Comparison of ENCODE assay signal across 11 mouse cellular contexts in the genomic region with DNA sequence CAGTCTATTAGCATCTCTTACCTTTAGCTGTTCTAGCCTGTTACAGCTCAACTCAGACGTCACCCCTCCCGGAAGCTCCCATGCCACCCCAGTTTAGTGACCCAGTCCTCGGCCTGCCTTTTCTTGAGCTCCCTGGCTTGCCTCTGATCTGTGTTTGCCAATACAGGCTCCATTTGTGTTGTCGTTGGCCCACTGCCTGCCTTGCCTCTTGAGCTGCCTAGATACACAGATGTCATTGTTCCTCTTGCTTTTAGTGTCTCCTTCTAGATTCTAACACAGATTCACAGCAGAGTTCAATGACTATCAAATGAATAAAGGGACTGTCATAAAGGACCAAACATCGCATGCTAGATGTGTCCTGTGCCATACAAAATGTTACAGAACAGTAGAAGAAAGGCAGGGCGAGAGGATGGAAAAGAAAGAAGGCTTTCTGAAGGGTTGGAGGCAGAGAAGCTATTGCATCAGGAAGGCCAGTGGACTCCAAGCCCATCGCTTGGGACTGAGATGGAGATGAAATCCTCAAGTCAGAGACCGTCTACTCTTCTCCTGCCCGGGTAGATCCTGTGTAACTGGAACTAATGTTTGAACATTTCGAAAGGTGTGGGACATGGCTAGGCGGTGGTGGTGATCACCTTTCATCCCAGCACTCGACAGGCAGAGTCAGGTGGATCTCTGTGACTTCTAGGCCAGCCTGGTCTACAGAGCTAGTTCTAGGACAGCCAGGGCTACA. TPM values are rescaled to one million over a fixed set of nuclear protein-coding genes. Genes with fewer than 3 reads are reported as not detected.
A peak's percentile ranks its signal among the peaks of the same experiment; 100 is the strongest.
DNase-seq lines count a peak whose midpoint lies in the region; ATAC-seq and TF ChIP-seq lines count a peak whose summit lies in the region.
"Had no signal": no experiment of that assay in that cellular context is flagged by ENCODE, and none has a peak within 500 bp of the region (broad histone marks: within the 10 kb centered on the region; RNA-seq: fewer than 3 reads in every experiment).

No protein-coding gene starts in this region.

- no peak overlapping the region for H3K4me3 ChIP-seq in forebrain, embryonic 16.5 days (replicated peaks; ENCODE audit: low read length)
- no peak overlapping the region for H3K4me3 ChIP-seq in forebrain, embryonic 11.5 days (ENCODE audit: low read depth, low read length)
- H3K4me3 ChIP-seq in bone marrow, adult 2 months (replicated peaks; ENCODE audit: control insufficient read depth, low read depth, low read length), result no peak overlapping the region

- DNase-seq in forebrain, embryonic 11.5 days (ENCODE audit: low spot score), result no peak
- peak; percentile 56 for DNase-seq in lung, postnatal 10 days
- no peak for DNase-seq in lung, postnatal 25 days (ENCODE audit: low spot score)
- DNase-seq in layer of hippocampus, adult 8-10 months (ENCODE audit: low spot score in 2 of 2), result peak; percentile 51 to 61
- no peak for DNase-seq in embryo, embryonic 10 days (ENCODE audit: low spot score)
- DNase-seq in adrenal gland, adult 2 months, result no peak
- DNase-seq: adrenal gland, postnatal 14 days; lung, embryonic 14.5 days had no signal

- H3K4me2 ChIP-seq in forebrain, embryonic 16.5 days (ENCODE audit: low read length), result no peak overlapping the region
- H3K4me2 ChIP-seq in forebrain, embryonic 11.5 days (ENCODE audit: low read depth, low read length, severe bottlenecking), result no peak overlapping the region
- H3K4me2 ChIP-seq: lung, embryonic 14.5 days had no signal

- 73% methylated on average over 12 of the region's 12 CpGs for WGBS in forebrain, embryonic 16.5 days
- 89% methylated on average over 12 of the region's 12 CpGs for WGBS in forebrain, embryonic 11.5 days
- 64% methylated on average over 12 of the region's 12 CpGs for WGBS in bone marrow, adult 2 months

- 0 out of 2 replicates have a peak, but pooled peaks have one; percentile 31 for ATAC-seq in forebrain, embryonic 16.5 days
- ATAC-seq in forebrain, embryonic 11.5 days (replicated peaks; ENCODE audit: low FRiP score), result no peak

- no peak for TF ChIP-seq POLR2A in bone marrow, adult 2 months (IDR thresholded peaks at IDR 0.05; ENCODE audit: borderline replicate concordance, control insufficient read depth, low read depth, low read length)

- H3K9me3 ChIP-seq in forebrain, embryonic 16.5 days (ENCODE audit: control insufficient read depth, low read length), result no peaks in the 10 kb centered on the region
- no peaks in the 10 kb centered on the region for H3K9me3 ChIP-seq in forebrain, embryonic 11.5 days (ENCODE audit: control insufficient read depth, low read length)

- H3K36me3 ChIP-seq in forebrain, embryonic 16.5 days (ENCODE audit: control insufficient read depth, insufficient read depth), result no peaks in the 10 kb centered on the region
- H3K36me3 ChIP-seq in forebrain, embryonic 11.5 days (ENCODE audit: control insufficient read depth, insufficient read depth, low read length), result no peaks in the 10 kb centered on the region

- no peak overlapping the region for H3K27ac ChIP-seq in forebrain, embryonic 16.5 days (ENCODE audit: low read length)
- H3K27ac ChIP-seq in forebrain, embryonic 11.5 days (ENCODE audit: low read depth, low read length), result no peak overlapping the region
- H3K27ac ChIP-seq in bone marrow, adult 2 months (ENCODE audit: control insufficient read depth, insufficient read depth, low read depth, low read length, poor library complexity), result peak overlapping the region; percentile 54
- H3K27ac ChIP-seq: kidney, postnatal 0 days had no signal

- no peaks in the 10 kb centered on the region for H3K27me3 ChIP-seq in forebrain, embryonic 16.5 days (replicated peaks; ENCODE audit: control insufficient read depth, insufficient read depth, low read length)
- no peaks in the 10 kb centered on the region for H3K27me3 ChIP-seq in forebrain, embryonic 11.5 days (ENCODE audit: control insufficient read depth, insufficient read depth, low read length)

- no peaks in the 10 kb centered on the region for H3K4me1 ChIP-seq in forebrain, embryonic 16.5 days (replicated peaks; ENCODE audit: control insufficient read depth, insufficient read depth, low read length)
- no peaks in the 10 kb centered on the region for H3K4me1 ChIP-seq in forebrain, embryonic 11.5 days (replicated peaks; ENCODE audit: control insufficient read depth, insufficient read depth, low read length)
- peaks cover 3% of the 10 kb centered on the region; the same call in 1 of the 2 replicates for H3K4me1 ChIP-seq in bone marrow, adult 2 months (ENCODE audit: control insufficient read depth, insufficient read depth, low read length)

- H3K9ac ChIP-seq in forebrain, embryonic 16.5 days (replicated peaks; ENCODE audit: low read depth, low read length), result no peak overlapping the region
- no peak overlapping the region for H3K9ac ChIP-seq in forebrain, embryonic 11.5 days (ENCODE audit: low read length)
- H3K9ac ChIP-seq: lung, embryonic 14.5 days had no signal

- no peak for TF ChIP-seq CTCF in bone marrow, adult 2 months (IDR thresholded peaks at IDR 0.05; ENCODE audit: control insufficient read depth, insufficient read depth, low read length)

RNA-seq across cellular contexts. Expression of a gene that starts 13.5 kb away (rescaled TPM):
- 0.37 and 0.57 TPM in 2 replicates for polyA plus RNA-seq in forebrain, embryonic 16.5 days (2015; fragmentation: Nextera tagmentation; extraction: Ambion mirVana)
- polyA plus RNA-seq in forebrain, embryonic 11.5 days (2014; fragmentation: Nextera tagmentation; extraction: Ambion mirVana), result not detected in 2 replicates
- 10.9 and 29.0 TPM in 2 replicates for polyA plus RNA-seq in bone marrow, adult 2 months (2011; ENCODE audit: insufficient read depth, insufficient read length, low replicate concordance, missing spikeins)
- not detected for total RNA-seq in layer of hippocampus, adult 8-10 months (2022)
- 1 to 10 TPM in 1 of 2 experiments, under 1 TPM in 1; 0.37 to 1.5 TPM for total RNA-seq in adrenal gland, adult 2 months (2021)
- 0.55 and 0.93 TPM in 2 replicates for polyA plus RNA-seq in adrenal gland, adult 2 months (2012; rRNA removed)
- polyA plus RNA-seq: kidney, postnatal 0 days had no signal

Comparison
In these comparisons a context has a peak if more than half of its experiments do, and no peak if none do; other contexts are left out.
1. DNase-seq: peak in lung, postnatal 10 days (single experiment) and layer of hippocampus, adult 8-10 months (2 of 2); none in forebrain, embryonic 11.5 days (single experiment), lung, postnatal 25 days (single experiment), embryo, embryonic 10 days (single experiment) and adrenal gland, adult 2 months (single experiment).